Comparison of ENCODE assay signal across 11 mouse cellular contexts in genomic region chr17:88378505-88378904, GRCm38 (mm10).
A peak's percentile ranks its signal among the peaks of the same experiment; 100 is the strongest.
DNase-seq lines count a peak whose midpoint lies in the region; TF ChIP-seq lines count a peak whose summit lies in the region.
"Had no signal": no experiment of that assay in that cellular context is flagged by ENCODE, and none has a peak within 500 bp of the region (broad histone marks: within the 10 kb centered on the region; RNA-seq: fewer than 3 reads in every experiment).

No protein-coding gene starts in this region.

- no peaks in the 10 kb centered on the region for H3K36me3 ChIP-seq in kidney, adult 2 months (ENCODE audit: control insufficient read depth, insufficient read depth, low read length)
- H3K36me3 ChIP-seq: embryonic facial prominence, embryonic 13.5 days; hindbrain, embryonic 12.5 days had no signal

- no peak overlapping the region for H3K27ac ChIP-seq in kidney, adult 2 months (ENCODE audit: insufficient read depth, low read depth, low read length)
- H3K27ac ChIP-seq: embryonic facial prominence, embryonic 13.5 days; hindbrain, embryonic 12.5 days had no signal

- TF ChIP-seq POLR2A in kidney, adult 2 months (IDR thresholded peaks at IDR 0.05; ENCODE audit: low read depth, low read length): no peak

- H3K4me1 ChIP-seq in kidney, adult 2 months (ENCODE audit: control insufficient read depth, insufficient read depth, low read length): no peaks in the 10 kb centered on the region
- H3K4me1 ChIP-seq: embryonic facial prominence, embryonic 13.5 days; hindbrain, embryonic 12.5 days had no signal

- 91% methylated on average over 5 of the region's 5 CpGs for WGBS in kidney, adult 2 months

- no peak overlapping the region for H3K4me3 ChIP-seq in kidney, adult 2 months (ENCODE audit: insufficient read depth, low read depth, low read length)
- H3K4me3 ChIP-seq: embryonic facial prominence, embryonic 13.5 days; hindbrain, embryonic 12.5 days had no signal

- peak; percentile 31; the same call in 1 of the 2 replicates for TF ChIP-seq CTCF in kidney, adult 2 months (conservative IDR thresholded peaks at IDR 0.05; ENCODE audit: insufficient read depth, insufficient read length, low read depth, low read length)

- no peaks in the 10 kb centered on the region for H3K27me3 ChIP-seq in kidney, adult 2 months (replicated peaks; ENCODE audit: control insufficient read depth, insufficient read depth, low read length)
- H3K27me3 ChIP-seq: embryonic facial prominence, embryonic 13.5 days; hindbrain, embryonic 12.5 days had no signal

- DNase-seq in kidney, adult 2 months: no peak
- DNase-seq in kidney, adult 8-10 months: no peak
- DNase-seq in 3T3-L1 (ENCODE audit: low read depth, low spot score): peak; percentile 22
- peak; percentile 48 for DNase-seq in A20 (ENCODE audit: low read depth, low spot score)
- peak; percentile 8 for DNase-seq in c-Kit-negative CD71-positive TER-119-positive erythroid progenitor cells, embryonic 14.5 days (ENCODE audit: low read depth, low spot score)
- DNase-seq in spleen, adult 12 weeks (ENCODE audit: low spot score): no peak
- no peak for DNase-seq in embryo, embryonic 10.5 days (ENCODE audit: low spot score)
- DNase-seq: gastrocnemius, postnatal 36 days; right cerebral cortex, adult 18-20 months had no signal

Comparison
In these comparisons a context has a peak if more than half of its experiments do, and no peak if none do; other contexts are left out.
1. DNase-seq: peak in 3T3-L1 (single experiment), A20 (single experiment) and c-Kit-negative CD71-positive TER-119-positive erythroid progenitor cells, embryonic 14.5 days (single experiment); none in kidney, adult 2 months (single experiment), kidney, adult 8-10 months (0 of 2), spleen, adult 12 weeks (single experiment) and embryo, embryonic 10.5 days (single experiment).